Mouse (Mus musculus) cortical plate, adult 2 months (tissue): Measurements from ENCODE around the gene Sap18. TPM values are rescaled to one million over a fixed set of nuclear protein-coding genes. Genes with fewer than 3 reads are reported as not detected.
"Not testable (repeated sequence)": the region's sequence is repeated elsewhere in the genome, so short reads cannot be mapped to it uniquely, and the experiment has no call there.

Source experiments
- H3K27ac ChIP-seq: fragments of 200-500 bp; 2 replicates; pipeline ENCODE4 v1.5.1; 2012; ENCODE audit warnings: low read length, control low read depth, inconsistent platforms; ENCODE audit not compliant: insufficient read depth
- H3K4me1 ChIP-seq: fragments of 200-500 bp; 2 replicates; pipeline ENCODE4 v1.6.1; 2011; ENCODE audit warnings: low read length; ENCODE audit not compliant: control insufficient read depth, insufficient read depth
- H3K4me3 ChIP-seq: fragments of 200-500 bp; 2 replicates; pipeline ENCODE4 v1.5.1; 2011; ENCODE audit warnings: mild to moderate bottlenecking, low read length, control low read depth; ENCODE audit not compliant: insufficient read depth
- CTCF ChIP-seq: fragments of 200-500 bp; IDR thresholded peaks from 2 replicates; pipeline ENCODE4 v1.5.1; 2011; ENCODE audit warnings: mild to moderate bottlenecking, control low read depth, low read length; ENCODE audit not compliant: insufficient read depth; ENCODE audit errors: extremely low read depth
- POLR2A ChIP-seq: fragments of 200-500 bp; IDR thresholded peaks from 2 replicates; pipeline ENCODE4 v1.6.1; 2011; ENCODE audit warnings: mild to moderate bottlenecking, low read length, control low read depth; ENCODE audit not compliant: insufficient read depth; ENCODE audit errors: extremely low read depth
- polyA plus RNA-seq: library from polyadenylated mRNA; depleted of rRNA; stranded (reverse); fragments of >200 nt; gene quantifications from 2 replicates; pipeline ENCODE4 v1.2.3, GENCODE M21; 2012; rRNA removed

Sap18 gene
- polyA plus RNA-seq, result 25.6 and 37.8 TPM in 2 replicates

- Histone ChIP-seq H3K4me1 (peaks cover 6% of the 10 kb centered on the region), H3K27ac (no peak within 1 kb of the TSS), H3K4me3 (peak within 1 kb of the TSS; percentile 80)
- TF ChIP-seq POLR2A (peak; percentile 87), CTCF (no peak)
Observed at GRCm38 (mm10) chr14:57797991-57798931, at the start of gene Sap18. Gene Sap18 (plus strand): TSS chr14:57798180.

DNA sequence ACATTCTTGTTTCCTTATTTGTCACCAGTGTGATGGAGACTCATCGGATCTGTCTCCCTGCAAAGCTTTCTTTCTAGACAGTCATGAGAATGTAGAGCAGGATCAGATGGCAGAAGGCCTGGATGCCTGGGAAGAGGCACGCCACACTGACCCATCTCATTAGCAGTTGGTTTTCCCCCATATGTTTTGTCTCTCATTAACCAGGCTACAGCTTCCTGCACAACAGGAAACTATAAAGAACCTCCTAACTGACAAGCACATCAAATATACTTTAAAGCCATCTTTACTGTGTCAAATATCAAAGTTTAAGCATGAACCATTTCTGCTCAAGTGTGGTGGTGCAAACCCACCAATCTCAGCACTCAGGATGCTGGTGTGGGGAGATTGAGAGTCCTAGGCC is 48.5 kb upstream of the Sap18 start:
- Histone ChIP-seq H3K27ac (no peak overlapping the region), H3K4me1 (no peaks in the 10 kb centered on the region), H3K4me3 (no peak overlapping the region)
- no peak for TF ChIP-seq POLR2A
- TF ChIP-seq CTCF, result no peak

DNA sequence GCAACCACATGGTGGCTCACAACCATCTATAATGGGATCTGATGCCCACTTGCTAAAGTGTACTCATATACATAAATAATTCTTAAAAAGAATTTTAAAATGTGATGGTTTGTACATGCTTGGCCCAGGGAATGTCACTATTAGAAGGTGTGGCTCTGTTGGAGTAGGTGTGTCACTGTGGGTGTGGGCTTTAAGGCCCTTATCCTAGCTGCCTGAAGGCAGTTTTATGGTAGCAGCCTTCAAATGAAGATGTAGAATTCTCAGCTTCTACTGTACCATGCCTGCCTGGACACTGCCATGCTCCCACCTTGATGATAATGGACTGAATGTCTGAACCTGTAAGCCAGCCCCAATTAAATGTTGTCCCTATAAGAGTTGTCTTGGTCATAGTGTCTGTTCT is 47.0 kb upstream of the Sap18 start:
- not testable (repeated sequence) for H3K4me3 ChIP-seq, H3K4me1 ChIP-seq, H3K27ac ChIP-seq

DNA sequence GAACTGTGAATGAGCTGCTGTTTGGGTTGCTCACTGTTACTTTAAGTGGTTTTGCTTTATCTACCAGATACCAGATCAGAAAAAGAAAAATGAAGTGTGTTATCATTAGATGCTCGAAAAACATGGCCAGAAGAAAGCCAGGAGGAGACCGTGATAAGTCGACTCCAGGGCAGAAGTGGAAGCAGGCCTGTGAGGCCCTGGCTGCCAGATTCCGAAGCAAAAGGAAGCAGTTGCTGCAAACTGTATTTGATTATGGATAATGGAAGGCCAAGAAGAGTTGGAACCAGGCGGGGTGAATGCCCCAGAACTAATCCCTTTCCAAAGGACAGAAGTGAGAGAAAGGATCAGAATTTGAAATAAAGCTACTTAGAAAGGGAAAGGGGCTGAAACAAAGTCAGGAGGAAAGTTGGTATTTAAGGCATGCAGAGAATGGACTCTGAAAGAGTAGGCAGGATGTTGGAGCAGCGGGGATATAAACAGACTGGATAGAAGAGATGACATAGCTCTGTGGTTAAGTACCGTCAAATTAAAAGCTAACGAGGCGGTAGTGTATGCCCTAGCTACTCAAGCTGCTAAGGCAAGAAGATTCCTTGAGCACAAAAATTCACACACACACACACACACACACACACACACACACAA is 44.5 kb upstream of the Sap18 start:
- Histone ChIP-seq H3K4me1 (no peaks in the 10 kb centered on the region), H3K4me3 (no peak overlapping the region), H3K27ac (no peak overlapping the region)
- TF ChIP-seq CTCF (no peak), POLR2A (no peak)

DNA sequence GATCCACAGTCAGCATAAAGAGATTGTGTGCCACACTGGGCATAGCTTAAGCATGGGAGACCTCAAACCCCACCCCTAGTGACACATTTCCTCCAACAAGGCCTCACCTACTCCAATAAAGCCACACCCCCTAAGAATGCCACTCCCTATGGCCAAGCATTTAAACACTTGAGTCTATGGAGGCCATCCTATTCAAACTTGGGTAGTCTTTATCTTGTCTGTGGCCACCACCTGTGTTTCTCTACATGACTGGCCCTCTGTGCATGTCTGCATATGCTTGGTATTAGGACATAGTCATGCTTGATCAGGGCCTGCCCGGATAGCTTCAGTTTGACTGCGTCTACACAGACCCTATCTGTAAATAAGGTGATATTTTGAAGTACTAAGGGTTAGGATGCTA is 42.3 kb upstream of the Sap18 start:
- no peaks in the 10 kb centered on the region for H3K4me1 ChIP-seq
- H3K4me3 ChIP-seq, result no peak overlapping the region
- TF ChIP-seq POLR2A (no peak), CTCF (no peak)
- no peak overlapping the region for H3K27ac ChIP-seq

- H3K27ac ChIP-seq, result no peak overlapping the region
Observed at GRCm38 (mm10) chr14:57756094-57756493, 41.9 kb upstream of the Sap18 start.

DNA sequence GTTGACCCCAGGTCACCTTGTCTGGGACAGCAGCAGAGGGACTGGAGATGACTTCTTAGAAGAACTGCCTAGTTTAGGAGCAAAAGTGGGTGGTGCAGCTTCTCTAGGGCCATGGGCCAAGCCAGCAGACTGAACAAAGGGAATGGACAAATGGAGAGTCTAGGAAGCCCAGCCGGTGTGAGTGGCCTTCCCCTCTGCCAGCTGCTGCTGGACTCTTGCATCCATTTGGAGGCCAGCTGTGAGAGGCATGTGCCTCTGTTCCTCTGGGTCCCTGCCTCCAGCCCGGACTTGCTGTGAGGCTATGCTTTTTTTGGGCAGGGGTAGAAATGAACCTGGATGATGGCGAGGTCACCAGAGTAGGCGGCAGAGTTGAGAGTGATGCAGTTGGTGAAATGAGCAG is 39.7 kb upstream of the Sap18 start, which contains the start of gene Lats2:
Gene Lats2, minus strand, starts transcription at position 152 of the 400 bp plus-strand sequence.
- no peaks in the 10 kb centered on the region for H3K4me1 ChIP-seq
- no peak within 1 kb of the TSS for H3K27ac ChIP-seq
- TF ChIP-seq CTCF (no peak), POLR2A (no peak)
- H3K4me3 ChIP-seq, result no peak within 1 kb of the TSS

More at GRCm38 (mm10) chr14:57756094-57756493, 41.9 kb upstream of the Sap18 start:
- H3K4me1 ChIP-seq, result no peaks in the 10 kb centered on the region
- H3K4me3 ChIP-seq, result no peak overlapping the region
- TF ChIP-seq CTCF (no peak), POLR2A (no peak)

DNA sequence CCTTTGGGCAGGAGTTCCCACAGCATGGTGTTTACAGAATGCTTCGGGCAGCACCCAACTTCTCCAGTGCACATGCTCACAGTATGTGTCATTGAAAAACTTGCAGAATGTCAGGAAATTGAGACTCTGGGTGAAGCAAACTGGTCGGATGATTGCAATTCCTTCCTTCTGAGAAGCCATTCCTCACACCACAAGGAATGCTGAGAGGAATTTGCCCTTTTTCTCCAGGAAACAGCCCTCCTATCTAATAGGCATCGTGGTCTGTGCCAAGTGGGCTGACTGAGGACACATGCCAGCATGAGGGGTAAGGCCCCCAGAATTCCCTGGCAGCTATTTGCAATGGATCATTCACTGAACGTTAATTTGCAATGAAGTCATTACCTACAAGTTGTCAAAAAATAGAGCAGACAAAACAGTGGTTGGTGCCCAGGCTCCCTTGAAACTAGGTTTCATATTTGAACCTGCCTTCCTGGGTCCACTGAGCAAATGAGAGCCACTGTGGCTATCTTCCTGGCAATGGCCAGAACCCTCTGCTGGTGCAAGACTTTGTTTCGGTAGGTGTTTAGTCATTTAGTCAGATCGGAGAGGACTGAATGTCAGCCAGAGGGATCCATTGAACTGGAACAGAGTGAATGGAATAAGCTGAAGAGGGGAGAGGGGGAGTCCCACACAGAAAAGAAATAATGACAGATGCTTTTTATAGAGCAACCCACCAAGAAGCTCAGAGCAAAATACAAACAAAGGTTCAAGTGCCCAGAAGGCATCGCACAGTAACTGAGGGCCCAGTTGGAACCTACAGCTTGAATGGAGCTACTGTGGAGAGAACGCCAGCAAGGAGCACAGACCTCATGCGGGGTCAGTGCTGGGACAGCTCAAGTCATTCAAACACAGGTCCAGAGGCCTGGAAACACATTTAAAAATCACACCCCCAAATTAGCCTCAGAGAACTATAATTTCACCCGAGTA is 37.2 kb upstream of the Sap18 start:
- no peaks in the 10 kb centered on the region for H3K4me1 ChIP-seq
- no peak overlapping the region for H3K4me3 ChIP-seq
- H3K27ac ChIP-seq, result no peak overlapping the region
- TF ChIP-seq CTCF, result no peak
- TF ChIP-seq POLR2A, result no peak

GRCm38 (mm10) chr14:57769102-57769501 is 28.9 kb upstream of the Sap18 start:
- no peak overlapping the region for H3K4me3 ChIP-seq
- H3K4me1 ChIP-seq, result no peaks in the 10 kb centered on the region
- TF ChIP-seq POLR2A, result no peak
- no peak for TF ChIP-seq CTCF
- H3K27ac ChIP-seq, result no peak overlapping the region
